Mouse (Mus musculus) bone marrow macrophage, adult 2 months (primary cell): ENCODE data around the gene Bex1. TPM values are rescaled to one million over a fixed set of nuclear protein-coding genes. Genes with fewer than 3 reads are reported as not detected.
"Not testable (repeated sequence)": the region's sequence is repeated elsewhere in the genome, so short reads cannot be mapped to it uniquely, and the experiment has no call there.

Experiments
- H3K27ac ChIP-seq: 2 replicates; pipeline ENCODE4 v1.5.1; 2012; ENCODE audit warnings: low read depth, low read length; ENCODE audit not compliant: insufficient read depth
- H3K4me1 ChIP-seq: 2 replicates; pipeline ENCODE4 v1.6.1; 2012; ENCODE audit warnings: low read length; ENCODE audit not compliant: control insufficient read depth, insufficient read depth
- H3K4me3 ChIP-seq: 2 replicates; pipeline ENCODE4 v1.5.1; 2012; ENCODE audit warnings: mild to moderate bottlenecking, low read length, moderate library complexity; ENCODE audit not compliant: insufficient read depth
- CTCF ChIP-seq: IDR thresholded peaks from 2 replicates; pipeline ENCODE4 v1.5.1; 2012; ENCODE audit warnings: low read depth, mild to moderate bottlenecking, low read length, moderate library complexity
- POLR2A ChIP-seq: IDR thresholded peaks from 2 replicates; pipeline ENCODE4 v1.6.1; 2012; ENCODE audit warnings: mild to moderate bottlenecking, low read depth, low read length, borderline replicate concordance
- polyA plus RNA-seq: library from polyadenylated mRNA; stranded (reverse); fragments of >200 nt; gene quantifications from 2 replicates; pipeline ENCODE4 v1.2.4, GENCODE M21; 2012; ENCODE audit not compliant: missing spikeins, insufficient read depth, insufficient read length

The Bex1 gene
- not detected in 2 replicates for polyA plus RNA-seq

GRCm38 (mm10) chrX:136214729-136215677 is at the start of gene Bex1, which contains the start of gene Tceal7:
Gene Bex1 (minus strand): TSS chrX:136215513.
Gene Tceal7 (plus strand): TSS chrX:136214779.
- not testable (repeated sequence) for H3K4me1 ChIP-seq, H3K27ac ChIP-seq, H3K4me3 ChIP-seq

DNA sequence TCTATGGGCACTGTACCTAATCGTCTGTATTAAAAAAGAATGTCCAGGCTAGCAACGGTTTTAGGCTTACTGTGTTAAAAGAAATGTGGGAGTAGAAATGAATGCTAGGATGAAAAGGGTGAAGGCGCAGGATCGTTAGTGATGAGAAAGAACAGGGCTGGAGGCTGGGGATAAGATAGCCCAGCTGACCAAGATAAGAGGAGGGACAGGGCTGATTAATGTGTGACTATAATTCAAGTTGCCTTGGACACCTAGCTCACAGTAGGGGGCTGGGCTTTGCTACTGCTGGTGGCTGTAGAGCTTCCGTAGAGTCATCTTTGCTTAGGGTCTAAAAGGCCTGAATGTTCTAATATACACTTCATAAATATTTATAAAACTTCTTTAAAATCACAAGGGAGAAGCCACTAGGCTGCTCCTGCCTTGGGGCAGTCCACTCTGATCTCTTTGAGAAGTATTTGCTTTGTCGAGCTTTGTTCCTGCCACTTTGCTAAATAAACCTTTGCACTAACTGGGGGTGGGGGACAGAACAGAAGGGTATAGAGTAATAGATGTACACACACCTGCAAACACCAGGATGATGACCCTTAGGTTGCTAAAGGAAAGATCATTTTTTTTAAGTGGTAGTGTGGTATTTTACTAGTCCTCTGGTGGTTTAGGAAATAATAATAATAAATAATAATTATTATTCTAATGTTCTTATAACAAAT is 36.9 kb upstream of the Bex1 start:
- no peak overlapping the region for H3K27ac ChIP-seq
- no peak overlapping the region for H3K4me3 ChIP-seq
- TF ChIP-seq POLR2A: no peak
- TF ChIP-seq CTCF: no peak
- no peaks in the 10 kb centered on the region for H3K4me1 ChIP-seq

- no peak overlapping the region for H3K27ac ChIP-seq
- TF ChIP-seq CTCF (no peak), POLR2A (no peak)
- H3K4me3 ChIP-seq: no peak overlapping the region
- no peaks in the 10 kb centered on the region for H3K4me1 ChIP-seq
Measured at GRCm38 (mm10) chrX:136249671-136250070, 34.4 kb upstream of the Bex1 start.

DNA sequence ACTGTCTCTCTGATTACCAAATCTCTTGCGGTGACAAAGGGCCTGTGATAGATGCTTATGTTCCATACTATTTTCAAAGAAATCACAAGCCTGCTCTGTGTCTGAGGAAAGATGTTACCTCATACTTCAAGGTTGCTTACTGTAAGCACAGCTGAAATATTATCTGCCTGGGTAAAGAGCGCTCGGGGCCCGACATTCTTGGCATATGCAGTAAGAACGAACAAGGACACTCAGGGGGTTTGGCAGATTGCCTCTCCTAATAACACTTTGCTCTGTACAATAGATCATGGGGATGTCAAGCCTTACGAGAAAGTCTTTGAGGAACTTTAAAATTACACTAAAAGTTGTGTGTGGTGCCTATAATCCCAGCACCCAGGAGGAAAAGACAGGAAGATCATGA is 33.5 kb upstream of the Bex1 start:
- Histone ChIP-seq H3K27ac (no peak overlapping the region), H3K4me3 (no peak overlapping the region), H3K4me1 (no peaks in the 10 kb centered on the region)
- TF ChIP-seq CTCF: no peak
- no peak for TF ChIP-seq POLR2A

DNA sequence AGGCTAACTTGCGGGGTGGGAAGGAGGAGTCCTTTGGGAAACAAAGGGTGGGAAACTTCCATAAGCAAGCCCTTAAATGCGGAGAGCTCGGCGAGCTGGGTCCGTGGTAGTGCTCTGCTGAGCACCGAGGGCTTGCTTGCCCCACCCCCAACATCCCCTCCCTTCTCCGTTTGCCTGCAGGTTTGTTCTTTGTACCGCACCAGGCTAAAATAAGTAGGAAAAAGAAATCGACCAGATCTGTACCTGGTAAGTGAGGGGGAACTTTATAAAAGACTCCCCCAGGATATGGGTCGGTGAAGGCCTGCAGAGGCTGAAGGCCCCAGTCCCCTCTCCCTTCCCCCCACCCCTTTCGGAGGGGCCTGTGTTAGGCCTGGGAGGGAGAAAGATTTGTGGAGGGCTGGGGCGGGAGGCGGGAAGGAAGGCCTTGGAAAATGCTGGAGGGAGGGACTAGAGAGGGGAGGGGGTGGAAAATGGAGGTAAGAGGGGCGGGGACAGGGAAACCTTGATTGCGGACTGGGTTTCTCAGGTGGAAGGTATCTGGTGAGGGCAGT is 30.3 kb upstream of the Bex1 start:
- Histone ChIP-seq H3K4me3 (peak overlapping the region; percentile 84), H3K4me1 (0 out of 2 replicates have a peak, but pooled peaks cover 3% of the 10 kb centered on the region), H3K27ac (peak overlapping the region; percentile 68)
- TF ChIP-seq POLR2A (no peak), CTCF (no peak)

DNA sequence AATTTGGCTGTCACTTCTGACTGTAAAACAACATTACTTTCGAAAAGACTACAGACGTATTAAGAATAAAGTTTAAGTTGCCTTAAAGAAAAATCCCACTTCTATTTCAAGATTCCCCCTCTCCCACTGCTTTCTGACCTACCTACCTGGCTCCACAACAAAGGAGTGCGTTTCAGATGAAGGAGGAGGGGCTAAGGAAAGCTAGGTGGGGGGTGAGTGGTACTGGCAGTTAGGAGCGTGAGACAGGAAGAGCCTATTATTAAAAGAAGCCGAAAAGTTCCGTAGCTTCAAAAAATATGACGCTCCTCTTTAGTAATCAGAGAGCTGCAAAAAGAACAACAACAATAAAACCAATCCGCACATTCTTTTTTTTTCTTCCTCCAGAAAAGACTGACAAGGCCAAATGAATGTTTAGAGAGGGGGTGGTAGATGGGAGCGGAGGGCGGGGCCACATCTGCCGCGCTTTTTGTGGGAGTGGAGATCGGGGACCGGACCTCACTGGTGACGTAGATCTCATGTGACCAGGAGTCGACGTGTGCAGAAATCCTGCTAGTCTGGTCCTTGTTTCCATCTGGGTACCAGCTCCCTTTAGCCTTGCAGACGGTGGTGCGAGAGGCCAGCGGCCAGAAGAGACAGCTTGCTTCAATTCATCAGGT is 29.4 kb upstream of the Bex1 start, which contains the start of gene Tceal9:
Gene Tceal9 (plus strand): TSS at position 506 of the 656 bp plus-strand sequence.
- Histone ChIP-seq H3K4me3 (peak within 1 kb of the TSS; percentile 84), H3K27ac (peak within 1 kb of the TSS; percentile 68), H3K4me1 (0 out of 2 replicates have a peak, but pooled peaks cover 3% of the 10 kb centered on the region)
- TF ChIP-seq POLR2A (no peak), CTCF (no peak)

DNA sequence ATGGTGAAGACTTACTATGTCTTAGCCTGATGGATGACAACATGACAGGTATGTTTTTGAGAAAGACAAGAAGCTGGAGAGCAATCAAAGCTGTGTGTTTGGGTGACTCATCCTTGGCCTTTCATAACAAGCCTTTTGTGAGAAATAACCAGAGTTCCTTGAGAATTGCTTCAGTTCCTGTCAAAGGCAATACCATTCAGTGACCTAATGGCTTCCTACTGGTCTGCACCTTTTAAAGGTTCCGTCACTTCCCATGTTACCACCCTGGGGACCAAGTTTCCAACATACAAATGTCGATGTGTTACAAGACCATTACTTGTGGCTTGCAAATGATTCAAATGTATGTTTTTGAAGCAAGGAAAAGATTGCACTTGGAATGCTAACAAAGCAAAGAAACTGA is 27.9 kb upstream of the Bex1 start:
- TF ChIP-seq CTCF (no peak), POLR2A (no peak)
- H3K4me3 ChIP-seq: no peak overlapping the region
- H3K4me1 ChIP-seq: 0 out of 2 replicates have a peak, but pooled peaks cover 3% of the 10 kb centered on the region
- H3K27ac ChIP-seq: no peak overlapping the region

GRCm38 (mm10) chrX:136238118-136238517 is 22.8 kb upstream of the Bex1 start:
- TF ChIP-seq CTCF (no peak), POLR2A (no peak)
- no peaks in the 10 kb centered on the region for H3K4me1 ChIP-seq
- H3K27ac ChIP-seq: no peak overlapping the region
- no peak overlapping the region for H3K4me3 ChIP-seq

- H3K4me3 ChIP-seq: no peak overlapping the region
- TF ChIP-seq CTCF (no peak), POLR2A (no peak)
- H3K4me1 ChIP-seq: no peaks in the 10 kb centered on the region
- no peak overlapping the region for H3K27ac ChIP-seq
Measured at GRCm38 (mm10) chrX:136227768-136228167, 12.5 kb upstream of the Bex1 start.
